Mouse (Mus musculus) heart, embryonic 15.5 days (tissue): ENCODE data around the gene Nucb1. TPM values are rescaled to one million over a fixed set of nuclear protein-coding genes. Genes with fewer than 3 reads are reported as not detected.
"Not testable (repeated sequence)": the region's sequence is repeated elsewhere in the genome, so short reads cannot be mapped to it uniquely, and the experiment has no call there.

Experiments used
- ATAC-seq: fragments of 200-750 bp; cut with Nextera tagmentation; replicated peaks from 2 replicates; pipeline ENCODE4 v1.8.0; 2017; ENCODE audit warnings: low read depth, moderate TSS enrichment; ENCODE audit not compliant: insufficient number of reproducible peaks, insufficient read depth, low FRiP score
- H3K27ac ChIP-seq: fragments of 300-500 bp; sonication (generic); 2 replicates; pipeline ENCODE4 v1.5.1; 2015; ENCODE audit warnings: mild to moderate bottlenecking, inconsistent platforms
- H3K27me3 ChIP-seq: fragments of 300-500 bp; sonication (generic); 2 replicates; pipeline ENCODE4 v1.6.1; 2015; ENCODE audit warnings: inconsistent platforms
- H3K36me3 ChIP-seq: fragments of 300-500 bp; sonication (generic); 2 replicates; pipeline ENCODE4 v1.6.1; 2015; ENCODE audit warnings: mild to moderate bottlenecking, inconsistent platforms
- H3K4me1 ChIP-seq: fragments of 300-500 bp; sonication (generic); replicated peaks from 2 replicates; pipeline ENCODE4 v1.6.1; 2015; ENCODE audit warnings: inconsistent platforms
- H3K4me2 ChIP-seq: fragments of 300-500 bp; sonication (generic); 2 replicates; pipeline ENCODE4 v1.6.1; 2015; ENCODE audit warnings: inconsistent platforms, mild to moderate bottlenecking, moderate library complexity
- H3K4me3 ChIP-seq: fragments of 300-500 bp; sonication (generic); 2 replicates; pipeline ENCODE4 v1.5.1; 2015; ENCODE audit warnings: mild to moderate bottlenecking, inconsistent platforms
- H3K9ac ChIP-seq: fragments of 300-500 bp; sonication (generic); 2 replicates; pipeline ENCODE4 v1.6.1; 2015; ENCODE audit warnings: mild to moderate bottlenecking, inconsistent platforms
- H3K9me3 ChIP-seq: fragments of 300-500 bp; sonication (generic); replicated peaks from 2 replicates; pipeline ENCODE4 v1.6.1; 2016; ENCODE audit warnings: inconsistent platforms
- WGBS: fragments of 180-500 bp; shearing (Covaris S2); methylation state at CpG from one replicate; pipeline ENCODE4 v1.1.7; 2015; ENCODE audit warnings: mixed read lengths; 5-methylcytosine and 5-hydroxymethylcytosine counted together
- polyA plus RNA-seq: library from polyadenylated mRNA; unstranded; fragments of >200 nt; fragmentation: Nextera tagmentation; extraction: Ambion mirVana; gene quantifications from 2 replicates; pipeline ENCODE4 v1.2.1, GENCODE M21; 2015

Gene Nucb1
- polyA plus RNA-seq, 1 experiment from 2014 or later: 144 TPM

DNA sequence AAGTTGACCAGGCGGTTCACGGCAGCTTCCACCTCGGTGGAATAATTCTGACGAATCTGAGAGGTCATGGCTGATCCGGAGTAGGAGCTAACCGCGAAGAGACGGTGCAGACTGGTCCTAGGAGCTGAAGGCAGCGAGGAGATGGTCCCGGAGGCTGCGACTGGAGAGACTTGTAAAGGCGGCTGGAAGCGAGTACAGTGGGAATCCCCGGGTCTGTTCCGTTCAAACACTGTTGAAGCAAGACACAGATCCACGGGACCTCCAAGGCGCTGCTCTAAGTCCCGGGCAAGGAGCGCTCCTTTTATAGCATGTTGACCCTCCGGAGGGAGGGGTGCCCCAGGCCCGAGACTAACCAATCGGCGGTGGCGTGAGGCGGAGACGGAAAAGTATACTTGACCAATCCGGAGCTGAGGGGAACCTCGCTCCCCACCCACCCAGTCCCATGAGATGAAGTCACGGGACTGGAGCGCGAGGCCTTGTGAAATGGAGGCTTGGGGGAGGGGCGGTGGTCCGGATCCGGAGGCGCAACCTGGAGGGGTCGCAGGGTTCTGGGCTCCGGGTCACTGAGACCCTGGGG lies 50.6 kb downstream of the Nucb1 start, which contains the start of gene Ftl1:
Gene Ftl1 (minus strand): TSS at position 321 of the 577 bp plus-strand sequence.
- Histone ChIP-seq H3K27ac (peak within 1 kb of the TSS; percentile 85), H3K4me1 (peaks cover 43% of the 10 kb centered on the region), H3K36me3 (peaks cover 50% of the 10 kb centered on the region), H3K9ac (peak within 1 kb of the TSS; percentile 76), H3K4me2 (peak within 1 kb of the TSS; percentile 76), H3K4me3 (peak within 1 kb of the TSS; percentile 72)
- H3K9me3 ChIP-seq, H3K27me3 ChIP-seq: not testable (repeated sequence)
- peak; percentile 93 for ATAC-seq
- WGBS: 0% methylated on average over 35 of the region's 37 CpGs

DNA sequence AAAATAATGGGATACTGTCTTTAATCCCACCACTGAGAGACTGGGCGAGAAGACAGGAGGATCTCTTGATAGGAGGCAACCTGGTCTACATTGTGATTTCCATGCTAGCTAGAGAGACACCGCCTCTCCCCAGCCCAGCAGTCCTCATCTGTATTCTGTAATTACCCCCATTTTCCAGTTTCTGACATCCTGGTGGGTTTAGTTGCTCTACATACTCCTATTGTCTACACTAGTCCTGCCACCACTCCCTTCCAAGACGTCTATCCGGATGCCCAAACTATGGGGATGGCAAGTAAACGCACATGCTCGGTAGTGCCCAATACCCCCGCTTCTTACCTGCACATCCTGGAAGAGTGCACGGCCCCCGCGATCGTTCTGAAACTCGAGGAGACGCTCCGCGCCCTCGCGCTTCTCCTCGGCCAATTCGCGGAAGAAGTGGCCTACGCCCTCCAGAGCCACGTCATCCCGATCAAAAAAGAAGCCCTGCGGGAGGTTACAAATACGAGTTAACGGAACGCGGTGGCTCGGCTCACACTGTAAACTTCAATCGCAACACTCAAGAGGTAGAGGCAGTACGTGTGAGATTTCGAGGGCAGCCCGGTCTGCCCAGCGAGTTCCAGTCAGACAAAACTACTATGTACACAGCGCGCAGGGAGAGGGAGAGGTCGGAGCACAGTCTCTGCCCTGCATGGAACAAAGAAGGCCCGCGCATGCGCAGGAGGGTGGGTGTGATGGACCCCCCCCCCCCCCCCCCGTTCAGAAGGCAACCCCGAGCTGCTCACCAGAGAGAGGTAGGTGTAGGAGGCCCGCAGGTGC lies 51.2 kb downstream of the Nucb1 start:
- no peaks in the 10 kb centered on the region for H3K27me3 ChIP-seq
- peak overlapping the region; percentile 76 for H3K9ac ChIP-seq
- peak overlapping the region; percentile 85 for H3K27ac ChIP-seq
- under 1% methylated on average over 42 of the region's 43 CpGs for WGBS
- H3K4me2 ChIP-seq: peak overlapping the region; percentile 76
- peaks cover 51% of the 10 kb centered on the region for H3K36me3 ChIP-seq
- H3K4me1 ChIP-seq: peaks cover 43% of the 10 kb centered on the region
- H3K9me3 ChIP-seq: no peaks in the 10 kb centered on the region
- peak overlapping the region; percentile 72 for H3K4me3 ChIP-seq
- peak; percentile 72 for ATAC-seq

DNA sequence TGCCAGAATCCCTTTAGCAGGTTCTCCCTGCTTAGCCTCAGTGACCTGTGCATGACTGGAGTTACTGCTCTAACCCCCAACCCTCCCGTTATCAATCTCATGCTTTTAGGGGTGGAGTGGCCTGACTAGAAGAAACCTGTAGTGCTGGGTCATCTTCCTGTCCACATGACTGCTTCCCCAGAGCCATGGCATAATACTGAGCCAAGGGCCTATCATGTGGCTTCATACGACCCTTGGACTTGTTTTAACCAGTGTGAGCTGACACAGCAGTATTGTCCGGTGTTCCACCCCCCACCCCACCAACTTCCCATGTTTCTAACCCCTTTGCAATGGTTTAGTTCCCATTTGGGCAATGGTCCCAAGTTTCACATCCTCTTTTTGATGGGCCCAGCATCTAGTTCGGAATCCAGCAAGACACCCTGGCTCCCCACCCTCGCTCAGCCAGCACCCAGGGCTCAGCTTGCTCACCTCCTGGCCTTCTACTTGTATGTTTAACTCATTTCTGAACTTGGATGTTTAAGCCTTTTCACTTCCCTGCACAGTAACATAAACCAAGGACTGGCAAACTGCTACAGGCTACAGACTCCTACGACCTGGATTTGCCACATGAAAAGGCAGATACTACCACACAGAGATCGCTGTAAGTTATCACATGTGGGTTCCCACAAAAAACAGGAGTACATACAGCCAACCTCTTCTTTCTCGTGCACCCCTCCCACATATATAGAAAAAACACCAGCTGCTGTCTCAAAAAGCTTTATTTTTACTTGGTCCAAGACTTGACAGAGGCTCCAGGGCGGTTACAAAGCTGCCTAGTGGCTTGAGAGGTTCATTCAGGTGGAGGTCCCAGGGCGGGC lies 52.8 kb downstream of the Nucb1 start:
- peak overlapping the region; percentile 76 for H3K9ac ChIP-seq

DNA sequence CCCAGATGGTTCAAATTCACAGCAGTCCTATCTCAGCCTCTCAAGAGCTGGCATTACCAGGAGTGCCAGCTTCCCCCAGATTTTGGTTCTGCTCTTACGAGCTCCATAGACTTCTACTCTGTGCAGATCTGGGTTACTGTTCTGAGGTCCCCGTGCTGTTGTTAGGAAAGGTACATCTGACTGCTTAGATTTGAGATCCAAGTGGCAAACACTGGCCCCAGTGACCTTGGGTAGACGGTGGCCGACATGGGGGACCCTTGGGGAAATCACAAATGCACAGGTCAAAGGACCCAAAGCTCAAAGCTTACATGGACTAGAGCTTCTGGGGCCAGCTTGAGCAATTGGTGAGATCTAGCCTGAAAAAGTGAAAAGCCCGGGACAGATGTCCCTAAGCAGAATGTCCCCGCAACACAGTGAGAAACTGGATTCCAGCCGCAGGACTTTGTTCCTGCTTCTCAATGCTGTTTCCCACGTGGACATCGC lies 53.4 kb downstream of the Nucb1 start:
- peaks cover 49% of the 10 kb centered on the region for H3K36me3 ChIP-seq
- 41% methylated on average over 9 of the region's 9 CpGs for WGBS

More for the DNA sequence above, 52.8 kb downstream of the Nucb1 start:
- H3K4me2 ChIP-seq: peak overlapping the region; percentile 76
- H3K4me3 ChIP-seq: peak overlapping the region; percentile 72
- H3K27me3 ChIP-seq: no peaks in the 10 kb centered on the region
- 48% methylated on average over 10 of the region's 10 CpGs for WGBS
- no peaks in the 10 kb centered on the region for H3K9me3 ChIP-seq
- H3K27ac ChIP-seq: peak overlapping the region; percentile 59
- ATAC-seq: no peak
- peaks cover 43% of the 10 kb centered on the region for H3K4me1 ChIP-seq
- peaks cover 49% of the 10 kb centered on the region for H3K36me3 ChIP-seq

DNA sequence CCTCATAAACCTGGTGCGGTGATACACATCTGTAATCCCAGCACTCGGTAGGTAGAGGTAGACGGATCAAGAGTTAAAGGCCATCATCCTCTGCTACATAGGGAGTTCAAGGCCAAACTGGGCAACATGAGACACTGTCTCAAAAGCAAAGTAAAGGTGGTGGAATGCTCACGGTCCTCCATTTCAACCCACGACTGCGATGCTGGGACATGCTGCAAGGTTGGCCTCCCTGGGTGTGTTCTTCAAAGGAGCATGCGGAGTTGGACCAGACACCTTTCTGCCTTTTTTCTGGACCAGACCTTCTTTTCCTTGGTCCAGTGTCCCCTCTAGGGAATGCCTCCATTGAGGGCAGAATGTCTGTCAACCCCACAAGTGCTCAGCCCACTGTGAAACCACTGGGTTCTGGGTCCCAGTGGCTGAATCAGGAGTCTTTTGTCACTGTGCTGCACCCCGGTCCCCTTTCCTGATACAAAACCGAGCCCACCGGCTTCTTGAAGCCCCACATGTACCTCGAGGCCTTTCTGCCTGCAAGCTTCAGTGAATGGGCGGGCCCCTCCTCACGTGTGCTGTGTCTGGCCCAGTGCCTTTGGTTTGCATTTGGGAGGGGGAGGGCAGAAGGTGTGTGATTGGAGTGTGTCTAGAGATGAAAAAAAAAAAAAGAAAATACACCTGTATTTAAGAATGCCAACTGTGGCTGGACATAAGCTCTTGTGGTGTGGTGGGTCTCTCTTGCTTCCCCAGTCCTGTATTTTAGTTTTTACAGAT lies 54.1 kb downstream of the Nucb1 start:
- 68% methylated on average over 13 of the region's 13 CpGs for WGBS
- H3K4me3 ChIP-seq: no peak overlapping the region
- H3K9me3 ChIP-seq: no peaks in the 10 kb centered on the region
- no peaks in the 10 kb centered on the region for H3K27me3 ChIP-seq
- peaks cover 50% of the 10 kb centered on the region for H3K36me3 ChIP-seq
- H3K27ac ChIP-seq: no peak overlapping the region
- peaks cover 38% of the 10 kb centered on the region for H3K4me1 ChIP-seq
- no peak for ATAC-seq
- H3K9ac ChIP-seq: no peak overlapping the region
- no peak overlapping the region for H3K4me2 ChIP-seq

More for the DNA sequence above, 53.4 kb downstream of the Nucb1 start:
- Histone ChIP-seq H3K4me1 (peaks cover 43% of the 10 kb centered on the region), H3K27ac (peak overlapping the region; percentile 59), H3K4me3 (no peak overlapping the region), H3K9me3 (no peaks in the 10 kb centered on the region), H3K9ac (0 out of 2 replicates have a peak overlapping the region, but pooled peaks have one; percentile 76), H3K4me2 (peak overlapping the region; percentile 76), H3K27me3 (no peaks in the 10 kb centered on the region)
- no peak for ATAC-seq

DNA sequence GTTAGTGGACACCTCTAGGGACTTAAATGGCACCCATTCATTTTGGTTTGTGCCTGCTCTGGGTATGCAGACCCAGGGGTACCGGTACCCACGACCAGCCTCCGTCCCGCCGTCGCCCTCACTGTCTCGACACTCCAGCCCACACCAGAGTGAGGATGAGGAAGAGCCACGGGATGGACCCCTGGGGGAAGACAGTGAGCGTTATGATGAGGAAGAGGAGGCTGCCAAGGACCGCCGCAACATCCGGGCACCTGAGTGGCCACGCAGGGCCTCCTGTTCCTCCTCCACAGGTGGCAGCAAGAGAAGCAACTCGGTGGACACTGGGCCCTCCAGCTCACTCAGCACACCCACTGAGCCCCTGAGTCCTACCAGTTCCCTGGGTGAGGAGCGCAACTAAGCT lies 55.2 kb downstream of the Nucb1 start:
- Histone ChIP-seq H3K36me3 (peaks cover 56% of the 10 kb centered on the region), H3K27ac (no peak overlapping the region), H3K9me3 (no peaks in the 10 kb centered on the region), H3K4me3 (no peak overlapping the region), H3K9ac (no peak overlapping the region), H3K27me3 (no peaks in the 10 kb centered on the region), H3K4me2 (no peak overlapping the region), H3K4me1 (peaks cover 27% of the 10 kb centered on the region)
- 90% methylated on average over 15 of the region's 15 CpGs for WGBS
- no peak for ATAC-seq

DNA sequence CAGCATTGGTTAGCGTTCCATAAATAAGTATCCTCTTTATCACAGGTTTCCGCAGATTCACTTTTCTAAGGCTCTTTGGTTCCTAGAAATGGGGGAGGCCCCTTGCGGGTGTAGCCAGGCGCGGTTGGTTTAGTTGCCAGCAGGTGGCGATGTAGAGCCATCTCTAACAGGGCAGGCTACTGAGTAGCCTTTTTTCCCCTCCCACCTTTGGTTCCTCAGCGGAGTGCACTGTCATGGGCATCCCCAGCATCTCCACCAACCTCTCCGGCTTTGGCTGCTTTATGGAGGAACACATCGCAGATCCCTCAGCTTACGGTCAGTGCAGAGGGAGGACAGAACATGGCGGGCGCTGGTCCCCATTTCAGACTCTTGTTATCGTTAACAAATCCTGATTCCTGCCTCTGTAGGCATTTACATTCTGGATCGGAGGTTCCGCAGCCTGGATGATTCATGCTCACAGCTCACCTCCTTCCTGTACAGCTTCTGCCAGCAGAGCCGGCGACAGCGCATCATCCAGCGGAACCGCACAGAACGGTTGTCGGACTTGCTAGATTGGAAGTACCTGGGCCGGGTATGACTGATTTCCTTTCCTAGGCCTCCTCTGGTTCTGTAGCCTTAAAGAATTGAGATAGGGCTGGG lies 58.7 kb downstream of the Nucb1 start:
- Histone ChIP-seq H3K9ac (no peak overlapping the region), H3K4me2 (no peak overlapping the region), H3K9me3 (no peaks in the 10 kb centered on the region), H3K27ac (no peak overlapping the region), H3K4me1 (peaks cover 13% of the 10 kb centered on the region), H3K4me3 (no peak overlapping the region), H3K36me3 (peaks cover 63% of the 10 kb centered on the region), H3K27me3 (no peaks in the 10 kb centered on the region)
- 56% methylated on average over 23 of the region's 23 CpGs for WGBS
- peak; percentile 37; the same call in 1 of the 2 replicates for ATAC-seq

DNA sequence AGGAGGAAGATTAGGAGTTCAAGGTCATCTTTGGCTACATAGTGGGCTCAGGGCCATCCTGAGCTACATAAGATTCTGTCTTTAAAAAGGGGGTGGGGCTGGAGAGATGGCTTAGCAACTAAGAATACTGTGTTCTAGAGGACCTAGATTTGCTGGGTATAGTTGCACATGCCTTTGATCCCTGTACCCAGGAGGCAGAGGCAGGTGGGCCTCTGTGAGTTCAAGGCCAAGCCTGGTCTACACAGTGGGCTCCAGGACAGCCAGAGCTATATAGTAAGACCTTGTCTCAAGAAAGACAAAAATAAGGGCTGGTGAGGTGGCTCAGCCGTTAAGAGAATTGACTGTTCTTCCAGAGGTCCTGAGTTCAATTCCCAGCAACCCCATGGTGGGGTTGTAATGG lies 60.2 kb downstream of the Nucb1 start:
- 86% methylated on average over 1 of the region's 1 CpGs for WGBS
- Histone ChIP-seq H3K9me3 (no peaks in the 10 kb centered on the region), H3K27me3 (no peaks in the 10 kb centered on the region), H3K36me3 (peaks cover 70% of the 10 kb centered on the region), H3K4me3 (no peak overlapping the region), H3K9ac (no peak overlapping the region), H3K27ac (no peak overlapping the region), H3K4me2 (no peak overlapping the region), H3K4me1 (peaks cover 7% of the 10 kb centered on the region; the same call in 1 of the 2 replicates)
- ATAC-seq: no peak

DNA sequence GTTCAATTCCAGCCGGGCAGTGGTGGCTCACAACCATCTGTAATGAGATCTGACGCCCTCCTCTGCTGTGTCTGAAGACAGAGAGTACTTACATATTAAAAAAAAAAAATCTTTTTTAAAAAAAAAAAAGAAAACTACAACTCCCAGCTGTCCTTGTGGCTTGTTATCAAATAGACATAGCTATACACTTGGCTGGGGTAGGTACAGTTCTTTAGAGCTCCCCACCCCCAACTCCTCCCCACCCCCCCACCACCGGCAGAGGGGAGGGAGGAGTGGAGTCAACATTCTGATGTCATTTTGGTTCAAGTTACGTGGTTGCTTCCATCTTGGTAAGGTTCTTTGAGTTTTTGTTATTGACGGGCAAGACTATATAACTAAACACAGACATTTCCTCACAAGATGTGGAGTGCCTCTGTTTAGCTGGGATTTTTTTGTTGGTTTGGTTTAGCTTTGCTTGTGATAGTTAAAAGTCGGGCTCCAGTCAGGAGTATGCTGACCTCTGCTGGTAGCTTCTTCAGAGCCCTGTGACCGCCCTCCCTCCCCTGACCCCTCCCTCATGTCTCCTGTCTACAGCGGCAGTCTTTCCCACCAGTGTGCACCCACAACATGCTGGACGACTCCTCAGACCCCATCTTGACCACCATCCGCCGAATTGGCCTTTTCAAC lies 62.7 kb downstream of the Nucb1 start:
- Histone ChIP-seq H3K27me3 (no peaks in the 10 kb centered on the region), H3K4me1 (peaks cover 7% of the 10 kb centered on the region; the same call in 1 of the 2 replicates), H3K36me3 (peaks cover 73% of the 10 kb centered on the region), H3K9ac (no peak overlapping the region; the same call in 1 of the 2 replicates), H3K4me2 (no peak overlapping the region), H3K27ac (no peak overlapping the region), H3K4me3 (no peak overlapping the region), H3K9me3 (no peaks in the 10 kb centered on the region)
- 0 out of 2 replicates have a peak, but pooled peaks have one; percentile 21 for ATAC-seq
- WGBS: 27% methylated on average over 11 of the region's 11 CpGs

DNA sequence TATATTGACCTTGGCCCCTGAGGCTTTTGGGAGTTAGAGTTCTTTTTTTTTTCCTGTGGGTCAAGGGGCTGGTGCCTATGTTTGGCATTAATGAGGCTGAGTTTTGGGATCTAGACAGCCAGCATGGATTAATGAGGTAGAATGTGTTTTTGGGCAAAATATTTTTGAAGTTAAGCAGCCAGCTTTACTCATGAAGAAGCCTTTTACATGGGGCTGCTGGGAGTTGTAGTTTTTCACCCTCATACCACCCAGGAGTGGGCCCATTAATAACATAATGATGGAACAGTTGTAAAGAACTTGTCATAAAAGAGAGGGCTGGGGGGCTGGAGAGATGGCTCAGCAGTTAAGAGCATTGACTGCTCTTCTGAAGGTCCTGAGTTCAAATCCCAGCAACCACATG lies 63.6 kb downstream of the Nucb1 start:
- Histone ChIP-seq H3K36me3 (peaks cover 70% of the 10 kb centered on the region), H3K27ac (no peak overlapping the region), H3K9me3 (no peaks in the 10 kb centered on the region), H3K4me1 (peaks cover 7% of the 10 kb centered on the region; the same call in 1 of the 2 replicates), H3K4me3 (no peak overlapping the region), H3K4me2 (no peak overlapping the region), H3K9ac (no peak overlapping the region), H3K27me3 (no peaks in the 10 kb centered on the region)
- ATAC-seq: no peak
